Mouse (Mus musculus): Measurements from ENCODE around the gene Olfr870.
"Not testable (repeated sequence)": the region's sequence is repeated elsewhere in the genome, so short reads cannot be mapped to it uniquely, and the experiment has no call there.

The Olfr870 gene

DNA sequence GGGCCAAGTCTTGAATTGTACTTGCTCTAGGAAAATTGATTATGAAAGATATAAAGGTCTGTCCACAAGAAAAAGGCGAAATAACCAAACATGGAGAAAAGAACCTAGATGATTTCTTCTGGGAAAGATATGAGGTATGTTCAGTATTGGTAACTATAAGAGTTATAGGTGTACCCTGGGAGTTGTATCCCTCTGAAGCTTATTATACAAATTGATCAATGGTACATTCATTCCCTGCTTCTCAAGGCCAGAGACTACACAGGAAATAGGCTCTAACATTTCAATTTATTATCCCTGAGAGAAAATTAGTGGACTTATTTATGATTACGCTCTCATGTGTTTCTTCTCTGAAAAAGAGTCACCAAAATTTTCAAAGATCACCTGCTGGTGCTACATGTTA, at the start of gene Olfr870:
TSS of gene Olfr870 (minus strand) at position 101 of the 400 bp plus-strand sequence.
- DNase-seq (ENCODE audit: low spot score in 2 of 2), result no peak

DNA sequence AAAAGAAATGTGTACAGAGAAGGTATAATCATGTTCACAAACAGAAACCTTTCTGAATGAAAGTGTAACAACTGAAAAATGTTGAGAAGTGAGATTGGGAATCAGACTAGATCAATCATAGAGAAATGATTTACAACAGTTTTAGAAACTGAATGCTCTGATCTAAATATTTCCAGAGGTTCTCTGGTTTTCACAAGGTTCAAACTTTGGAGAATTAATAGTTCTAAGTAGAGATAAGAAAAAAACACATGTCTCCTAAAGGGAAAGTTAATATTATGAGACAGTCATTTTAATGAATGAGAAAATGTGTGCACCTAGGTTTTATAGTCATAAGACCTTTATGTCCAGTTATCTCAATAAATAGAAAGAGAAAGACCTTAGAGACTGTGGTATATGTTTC, 38.0 kb upstream of the Olfr870 start, which contains the start of gene Olfr871:
TSS of gene Olfr871 (plus strand) at position 301 of the 400 bp plus-strand sequence.
- DNase-seq (ENCODE audit: low spot score in 2 of 2), result no peak

DNA sequence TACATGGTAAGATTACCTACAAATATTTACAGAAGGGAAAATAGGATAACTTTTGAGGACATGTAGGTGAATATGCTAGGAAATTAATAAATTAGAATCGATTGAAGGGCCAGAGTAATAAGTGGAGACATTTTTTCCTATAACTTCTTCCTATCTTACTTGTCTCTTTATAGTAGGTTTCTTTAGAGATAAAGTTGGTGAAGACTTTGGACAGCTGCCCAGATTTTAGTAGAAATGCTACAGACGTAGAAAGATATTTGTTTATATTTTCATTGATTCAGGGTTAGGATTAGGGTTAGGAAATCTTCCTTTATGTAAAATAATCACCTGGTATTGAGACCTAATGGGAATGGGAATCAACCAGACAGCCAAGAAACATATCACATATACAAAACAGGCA, 37.6 kb upstream of the Olfr870 start:
- no peak for DNase-seq (ENCODE audit: low spot score in 2 of 2)

DNA sequence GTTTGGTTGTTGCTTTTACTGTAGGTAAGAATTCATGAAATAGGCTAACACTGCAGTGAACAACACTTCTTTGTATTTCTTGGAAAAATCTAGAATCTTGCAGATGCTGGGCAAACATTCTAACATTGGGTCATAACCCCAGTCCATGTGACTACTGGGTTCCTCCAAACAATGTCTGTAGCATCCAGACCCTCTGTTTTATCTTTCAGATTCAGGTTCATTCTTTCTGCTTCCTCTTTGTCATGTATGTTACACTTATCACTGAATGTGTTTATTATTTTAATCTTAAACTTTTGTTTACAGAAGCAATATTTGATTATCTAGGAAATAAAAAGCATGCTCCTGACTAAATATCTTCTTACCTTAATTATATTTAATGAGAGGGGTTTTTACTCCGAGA, 37.0 kb upstream of the Olfr870 start:
- DNase-seq (ENCODE audit: low spot score in 2 of 2), result no peak

DNA sequence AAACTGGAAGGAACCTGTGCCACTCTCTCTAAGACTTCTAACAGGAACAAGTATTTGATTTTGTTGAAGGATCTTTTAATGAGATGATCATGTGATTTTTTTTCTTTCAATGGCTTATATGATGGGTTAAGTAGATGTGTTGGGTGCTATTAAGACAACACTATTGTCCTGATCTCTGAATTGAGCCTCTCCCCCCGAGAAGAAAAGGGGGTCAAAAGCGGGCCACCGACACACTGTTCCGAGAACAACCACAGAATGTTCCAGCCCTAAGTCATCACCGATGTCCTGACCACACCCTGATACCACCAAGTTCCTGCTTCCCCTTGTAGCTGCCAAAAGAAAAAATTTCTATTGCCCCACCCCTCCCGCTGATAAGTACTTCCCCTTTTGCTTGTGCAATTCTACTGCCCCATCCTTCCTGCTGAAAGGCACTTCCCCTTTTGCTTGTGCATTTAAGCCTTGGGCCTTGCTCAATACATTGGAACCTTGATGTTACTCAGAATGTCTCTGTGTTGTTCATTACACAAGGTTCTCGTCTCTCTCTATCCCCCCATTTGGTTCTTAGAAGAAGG, 29.6 kb upstream of the Olfr870 start:
- not testable (repeated sequence) for DNase-seq (ENCODE audit: low spot score in 2 of 2)

DNA sequence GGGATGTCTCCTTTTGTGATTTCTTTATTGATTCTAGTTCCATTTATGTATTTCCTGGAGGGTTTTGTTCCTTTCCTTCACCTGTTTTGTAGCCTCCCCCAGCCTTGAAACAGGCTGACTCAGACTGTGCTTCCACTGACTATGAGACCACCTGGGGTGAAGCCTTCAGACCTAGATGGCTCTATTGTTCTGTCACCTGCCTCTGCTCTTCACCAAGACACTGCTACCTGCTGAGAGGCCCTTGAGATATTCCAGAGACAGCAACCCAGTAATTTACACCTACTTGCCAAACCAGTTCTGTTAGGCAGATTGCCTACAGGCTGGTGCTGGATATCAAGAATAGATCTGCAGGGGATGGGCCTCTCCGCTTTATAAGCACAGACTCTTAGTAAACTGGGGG, 28.3 kb upstream of the Olfr870 start:
- DNase-seq (ENCODE audit: low spot score in 2 of 2), result no peak

DNA sequence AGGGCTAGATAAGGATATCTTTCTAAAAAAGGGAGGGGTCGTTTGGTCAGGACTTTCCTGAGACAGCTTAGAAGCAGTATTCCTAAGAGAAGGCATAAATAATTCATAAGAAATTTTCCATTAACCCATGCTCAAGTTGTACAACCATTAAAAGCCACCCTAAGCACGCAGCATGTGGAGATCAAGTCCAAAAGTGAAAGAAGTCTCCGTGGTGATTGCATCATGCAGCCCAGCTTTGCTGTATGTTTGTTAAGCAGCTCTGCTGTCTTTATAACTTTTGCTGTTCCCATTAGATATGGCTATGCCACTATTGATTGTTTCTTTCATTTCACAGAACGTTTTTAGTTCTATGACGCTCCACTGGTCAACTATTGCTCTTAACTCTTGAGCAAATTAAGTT, 5.6 kb upstream of the Olfr870 start:
- DNase-seq (ENCODE audit: low spot score in 2 of 2), result no peak

DNA sequence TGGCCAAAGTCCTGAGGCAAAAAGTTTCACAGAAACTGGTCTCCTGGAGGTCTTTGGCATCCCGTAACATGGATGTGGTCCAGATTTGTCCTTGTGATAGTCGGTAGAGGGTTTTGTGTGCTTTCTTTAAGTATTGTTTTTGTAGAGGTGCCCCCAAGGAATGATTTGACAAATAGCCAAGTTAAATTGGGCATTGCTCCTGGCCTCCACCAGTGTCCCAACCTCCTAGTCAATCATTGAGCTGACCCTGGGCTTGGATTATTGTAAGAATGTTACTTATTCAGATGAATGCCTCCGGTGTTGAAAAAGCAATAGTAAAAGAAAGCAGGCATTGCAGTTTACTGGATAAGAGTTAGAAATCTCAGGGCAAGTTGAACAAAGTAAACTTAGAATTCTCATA, 24.2 kb downstream of the Olfr870 start:
- DNase-seq (ENCODE audit: low spot score in 2 of 2), result no peak

DNA sequence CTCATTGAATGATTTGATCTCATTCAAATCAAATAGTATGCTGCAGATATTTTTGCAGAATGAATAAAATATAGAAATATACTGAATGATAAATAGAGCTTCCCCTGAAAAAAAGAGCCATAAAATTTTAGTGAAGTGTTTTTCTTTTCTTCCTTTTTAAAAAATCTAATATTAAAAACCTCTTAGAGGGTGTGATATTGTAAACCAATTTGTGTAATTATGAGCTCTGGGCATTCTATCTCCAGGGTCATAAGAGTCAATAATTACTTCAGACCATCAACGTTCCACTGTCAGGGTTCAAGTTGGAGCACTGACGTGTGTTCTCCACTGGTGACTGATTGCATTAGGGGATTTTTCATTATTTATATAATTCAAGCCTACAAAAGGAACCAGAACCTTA, 45.1 kb downstream of the Olfr870 start, which contains the start of gene Olfr869:
TSS of gene Olfr869 (plus strand) at position 301 of the 400 bp plus-strand sequence.
- DNase-seq (ENCODE audit: low spot score in 2 of 2), result no peak
